Mouse (Mus musculus) layer of hippocampus, adult 8-10 months (tissue): ENCODE measurements around the gene Lancl1. TPM values are rescaled to one million over a fixed set of nuclear protein-coding genes. Genes with fewer than 3 reads are reported as not detected.

ENCODE experiments used
- DNase-seq, 2 experiments: peaks; one replicate each; pipeline ENCODE4 v3.0.0; 2022; ENCODE audit warnings: low spot score in 2 of 2
- total RNA-seq, 4 experiments: library from RNA; stranded (reverse); gene quantifications; 2 replicates each; pipeline ENCODE4 v1.2.4; 2022

Lancl1 gene
- total RNA-seq, 4 experiments from 2014 or later = 192 to 212 (median 195) TPM

DNA sequence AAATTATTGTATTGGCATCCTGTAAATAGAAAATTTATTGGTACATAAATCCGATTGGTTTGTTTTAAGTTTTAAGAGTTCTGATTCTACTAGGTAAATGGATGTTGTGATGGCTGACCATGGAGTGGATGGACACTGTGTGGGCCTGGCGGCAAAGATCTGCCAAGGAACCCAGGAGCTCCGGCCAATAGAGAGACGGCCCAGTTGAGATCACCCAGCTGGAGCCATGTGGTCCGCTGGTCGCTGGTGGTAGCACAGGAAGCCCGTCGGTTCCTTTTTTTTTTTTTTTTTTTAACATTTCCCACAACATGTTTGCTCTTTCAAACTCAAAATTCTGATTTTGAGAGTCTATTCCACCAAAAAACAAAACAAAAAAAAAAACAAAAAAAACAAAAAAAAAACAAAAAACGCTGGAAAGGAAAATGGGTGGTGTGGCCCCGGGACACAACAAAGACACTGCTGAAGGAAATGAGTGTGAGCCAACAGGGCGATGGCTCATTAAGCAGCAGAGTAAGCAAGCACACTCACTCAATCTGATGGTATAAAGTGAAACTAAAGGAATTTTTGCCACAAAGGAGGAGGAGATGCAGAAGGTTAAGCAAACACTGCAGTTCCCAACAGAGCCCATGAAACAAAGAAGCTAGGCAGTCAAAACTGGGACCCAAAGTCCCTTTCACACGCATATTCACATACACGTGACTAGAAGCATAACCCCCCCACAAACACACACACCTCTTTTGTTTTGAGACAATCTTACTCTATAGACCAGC, 21.4 kb downstream of the Lancl1 start:
- no peak for DNase-seq

DNA sequence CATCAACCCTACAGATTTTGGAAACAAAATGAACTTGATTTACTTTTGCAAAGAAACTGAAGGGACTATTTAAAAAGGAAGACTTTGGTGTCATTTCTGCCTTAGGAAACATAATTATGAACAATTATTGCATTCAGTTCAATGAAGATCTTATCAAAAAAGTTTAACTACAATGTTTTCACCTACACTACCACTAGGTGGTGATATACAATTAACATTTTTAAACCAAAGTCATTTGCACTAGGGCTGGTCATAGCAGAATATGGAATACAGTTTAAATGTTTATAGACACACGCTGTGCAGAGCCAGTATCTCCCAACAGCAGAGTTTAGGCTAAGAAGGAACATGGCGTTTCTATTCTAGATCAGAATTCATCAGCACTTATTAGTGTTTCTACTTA, 24.5 kb downstream of the Lancl1 start:
- no peak for DNase-seq

DNA sequence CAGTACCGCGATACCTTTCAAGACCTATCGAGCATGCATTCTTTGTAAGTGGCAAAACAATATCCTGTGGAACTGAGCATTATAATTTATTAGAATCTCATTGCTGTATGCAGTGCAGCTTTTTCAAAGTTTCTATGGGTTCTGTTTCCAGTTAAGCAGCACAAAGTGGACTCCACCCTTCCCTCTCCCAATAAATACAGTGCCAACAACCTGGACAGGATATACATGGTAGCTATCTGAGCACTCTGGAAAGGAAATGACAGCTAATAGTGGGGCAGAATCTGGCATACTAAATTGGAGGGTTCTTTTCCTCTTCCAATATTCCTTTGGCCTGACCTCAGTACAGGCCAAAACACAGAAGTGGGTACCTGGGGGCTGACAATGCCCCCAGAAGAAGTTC, 28.2 kb downstream of the Lancl1 start:
- DNase-seq = no peak

DNA sequence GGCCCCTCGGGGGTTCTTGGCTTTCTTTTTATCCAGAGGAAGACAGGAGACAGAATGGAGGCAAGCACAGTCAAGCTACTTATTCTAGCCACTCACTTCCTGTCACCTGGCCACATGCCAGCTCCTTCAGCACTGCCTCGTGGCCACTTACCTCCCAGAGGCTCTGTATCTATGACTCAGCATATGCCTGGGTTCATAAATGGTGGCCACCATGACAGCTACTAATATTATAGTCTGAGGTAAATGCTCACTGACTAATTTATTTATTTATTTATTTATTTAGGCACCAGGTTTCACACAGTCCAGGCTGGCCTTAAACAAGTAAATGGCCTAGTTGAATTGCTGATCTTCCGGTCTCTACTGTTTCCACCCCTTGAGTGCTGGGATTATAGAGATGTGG, 35.0 kb downstream of the Lancl1 start:
- no peak for DNase-seq

DNA sequence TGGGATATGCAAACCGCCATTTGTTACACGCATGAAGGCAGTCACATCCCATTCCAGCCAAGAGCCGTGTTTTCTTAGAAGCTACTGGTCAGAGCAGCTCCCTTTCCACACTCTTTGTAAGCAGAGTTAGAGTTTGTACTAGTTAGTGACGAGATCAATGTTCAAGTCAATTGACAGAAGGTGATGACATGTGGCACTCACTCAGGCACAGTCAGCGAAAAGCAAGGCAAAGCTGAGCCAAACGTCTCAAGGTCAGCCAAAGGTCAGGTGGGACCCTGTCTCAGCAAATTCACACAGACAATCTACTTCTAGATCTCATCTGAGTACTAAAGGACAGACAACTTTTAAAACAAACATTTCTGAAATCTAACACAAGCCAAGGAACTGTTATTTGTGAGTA, 36.4 kb downstream of the Lancl1 start:
- no peak for DNase-seq

DNA sequence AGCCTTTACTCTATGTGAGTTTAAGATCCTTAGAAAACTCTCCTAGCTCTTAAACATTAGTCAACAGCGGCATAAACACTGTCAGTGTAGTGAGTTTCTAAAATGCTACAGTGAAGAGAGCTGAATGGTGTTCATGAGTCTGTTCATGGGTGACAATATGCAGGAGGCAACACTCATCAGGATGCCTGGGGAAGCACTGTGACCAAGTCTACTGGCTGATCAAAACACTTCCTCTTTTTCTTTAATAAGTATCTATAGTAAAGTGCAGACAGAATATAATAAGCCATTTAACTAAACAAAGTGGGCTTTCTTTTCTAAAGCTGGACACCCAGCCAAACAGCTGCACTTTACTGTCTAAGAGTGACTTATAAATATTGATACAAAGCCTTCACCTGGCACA, 37.3 kb downstream of the Lancl1 start:
- no peak for DNase-seq

DNA sequence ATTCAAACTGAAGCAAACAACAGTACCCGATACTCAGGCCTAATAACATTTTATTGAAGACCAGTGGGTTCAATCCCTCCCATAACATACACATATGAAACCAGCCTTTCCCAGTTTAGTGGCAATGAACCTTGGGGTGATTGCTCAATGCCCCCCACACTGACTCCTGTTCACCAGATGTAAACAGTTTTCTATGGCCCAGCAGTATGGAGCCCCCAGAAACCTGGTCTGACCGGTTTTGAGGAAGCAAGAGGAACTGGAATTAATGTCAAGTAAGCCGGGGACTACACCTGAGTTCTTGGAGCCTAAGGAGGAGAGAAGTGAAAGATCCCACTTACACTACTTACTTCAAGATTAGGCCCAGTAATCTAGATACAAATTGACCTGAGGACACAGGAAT, 38.2 kb downstream of the Lancl1 start:
- no peak for DNase-seq

DNA sequence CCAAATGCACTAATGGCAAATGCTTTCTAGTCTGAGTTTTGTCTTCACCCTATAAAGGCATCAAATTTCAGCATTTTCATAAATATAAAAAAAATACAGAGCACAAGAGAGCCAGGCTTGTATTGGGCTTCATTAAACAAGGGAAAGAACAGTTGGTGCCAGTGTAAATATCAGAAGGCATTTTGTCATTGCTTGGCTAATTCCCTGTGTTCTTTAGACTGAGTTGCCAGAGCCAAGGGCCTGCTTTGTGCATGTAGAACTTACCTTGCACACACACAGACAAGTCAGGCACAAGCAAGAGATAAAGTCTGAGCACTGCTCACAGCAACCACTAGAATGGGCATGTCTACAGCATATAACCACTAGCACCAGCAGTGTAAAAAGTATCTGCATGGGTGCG, 40.1 kb downstream of the Lancl1 start:
- DNase-seq = peak in 1 of 2 experiments; percentile 19

DNA sequence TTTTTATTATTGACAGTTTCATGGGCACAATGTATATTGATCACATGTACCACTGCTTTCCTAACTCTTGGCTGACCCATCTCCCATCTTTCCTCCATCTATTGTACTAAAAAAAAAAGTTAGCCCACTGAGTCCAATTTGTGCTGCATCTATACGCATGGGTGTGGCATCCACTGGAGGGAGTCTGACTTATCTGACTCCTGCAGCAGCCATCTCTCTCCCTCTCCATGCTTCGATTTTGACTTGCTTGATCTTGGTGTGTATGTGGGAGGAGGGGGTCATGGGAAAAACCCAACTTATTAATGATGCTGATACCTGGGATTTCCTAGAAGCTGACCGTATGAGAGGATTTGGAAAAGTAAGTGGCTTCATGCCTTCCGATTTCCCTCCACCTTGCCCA, 40.5 kb downstream of the Lancl1 start:
- no peak for DNase-seq

DNA sequence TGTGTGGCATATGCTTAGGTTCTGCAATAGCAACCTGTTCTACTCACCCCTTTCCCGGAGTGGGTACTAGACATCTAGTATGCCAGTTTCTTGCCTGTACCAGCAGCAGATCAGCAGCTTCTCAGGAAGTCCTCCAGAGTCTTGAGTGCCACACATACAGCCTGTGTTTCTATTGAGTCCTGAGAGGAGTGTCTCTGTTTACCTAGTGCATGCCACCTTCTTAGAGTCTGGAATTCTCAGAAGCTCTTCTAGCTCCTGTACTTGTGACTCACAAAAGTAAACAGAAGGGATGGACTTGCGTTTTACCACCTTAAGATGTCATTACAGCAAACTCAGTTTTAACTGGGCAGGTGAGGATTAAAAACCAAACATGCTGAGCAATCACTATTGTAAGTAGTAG, 41.9 kb downstream of the Lancl1 start:
- DNase-seq = no peak

DNA sequence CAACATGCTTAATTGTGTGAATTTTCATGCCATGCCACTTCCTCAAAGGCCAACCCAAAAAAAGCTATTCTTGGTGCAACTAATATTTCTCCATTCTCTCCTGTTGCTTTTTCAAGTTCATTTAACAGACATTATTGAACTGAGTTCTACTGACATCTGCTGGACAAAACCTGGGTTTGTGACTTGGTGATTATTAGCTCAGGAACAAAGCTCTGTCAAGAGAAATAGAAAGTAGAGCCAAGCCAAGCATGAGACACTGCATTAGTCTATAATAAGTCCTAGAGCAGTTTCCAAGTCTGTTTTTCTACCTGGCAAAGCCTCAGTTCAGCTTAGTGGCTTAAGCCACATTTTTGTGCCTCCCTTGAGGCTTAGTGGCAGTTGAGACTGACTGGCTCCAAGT, 45.9 kb downstream of the Lancl1 start:
- DNase-seq = peak in 1 of 2 experiments; percentile 30

DNA sequence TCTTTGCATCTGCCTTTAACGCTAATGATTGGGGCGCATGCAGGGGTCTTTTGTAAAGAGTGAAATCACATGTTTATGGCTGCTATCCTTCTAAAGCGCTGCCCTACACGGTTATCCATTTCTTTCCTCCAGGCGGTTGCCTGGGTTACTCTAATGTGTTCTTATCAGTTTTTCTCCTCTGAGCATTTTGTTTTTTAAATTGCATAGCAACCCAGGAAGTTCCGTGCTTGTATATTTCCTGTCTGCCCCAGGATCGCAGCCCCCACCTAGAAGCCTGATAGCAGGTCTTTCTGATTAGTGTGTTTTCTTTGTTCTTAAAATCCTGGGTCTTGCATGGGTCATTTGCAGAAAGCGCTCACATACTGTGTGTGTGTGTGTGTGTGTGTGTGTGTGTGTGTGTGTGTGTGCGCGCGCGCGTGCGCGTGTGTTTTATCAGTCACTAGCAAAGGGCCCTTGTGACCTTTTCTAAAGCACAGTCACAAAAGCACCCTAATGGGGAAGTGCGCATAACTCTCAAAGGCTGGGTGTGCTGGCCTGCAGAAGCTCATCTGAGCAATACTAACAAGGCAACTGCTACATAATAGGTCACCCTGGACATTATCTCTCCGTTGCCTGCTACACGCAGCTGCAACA, 51.0 kb downstream of the Lancl1 start:
- DNase-seq = no peak

DNA sequence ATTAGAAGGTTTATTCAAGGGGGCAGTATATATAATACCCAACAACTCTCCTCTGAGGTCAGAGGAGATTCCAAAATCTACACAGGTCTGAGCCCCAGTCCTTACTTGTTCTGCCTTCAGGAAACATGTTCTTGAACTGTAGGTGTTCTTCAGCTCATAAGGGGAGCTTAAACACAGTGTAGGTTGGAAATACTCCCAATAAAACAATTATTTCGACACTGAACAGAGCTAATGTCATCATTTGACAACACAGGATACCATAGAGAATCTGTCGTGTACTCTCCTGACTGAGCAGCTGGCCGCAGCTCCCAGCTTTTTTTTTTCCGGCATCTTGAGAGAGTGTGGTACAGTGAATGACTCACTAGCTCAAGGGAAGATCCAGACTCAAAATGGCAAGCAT, 52.8 kb downstream of the Lancl1 start:
- no peak for DNase-seq

DNA sequence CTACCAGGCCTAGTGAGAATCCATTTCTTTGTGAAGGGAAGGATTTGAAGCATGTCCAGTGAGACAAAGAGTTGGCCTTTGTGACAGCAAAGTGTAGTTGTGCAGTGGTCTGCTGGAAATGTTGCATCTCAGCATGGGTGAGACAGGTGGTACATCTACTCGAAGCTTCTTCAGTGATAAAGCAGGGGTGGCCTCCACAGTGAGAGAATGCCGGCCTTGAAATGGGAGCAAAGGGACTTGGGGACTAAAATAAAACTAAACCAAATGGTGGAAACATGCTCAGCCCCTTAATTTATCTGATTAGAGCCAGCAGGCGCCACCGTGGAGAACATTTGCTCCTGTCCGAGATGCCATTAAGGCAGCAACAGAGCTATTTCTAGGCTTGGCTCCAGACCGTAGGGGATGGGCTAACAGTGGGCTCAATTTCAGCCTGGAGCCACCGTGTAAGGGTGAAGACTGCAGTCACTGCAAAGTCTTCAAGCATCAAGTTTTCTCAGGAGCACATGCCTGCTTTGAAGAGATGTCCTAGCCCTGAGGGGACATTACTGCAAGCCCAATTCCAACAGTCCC, 53.5 kb downstream of the Lancl1 start:
- DNase-seq = no peak

DNA sequence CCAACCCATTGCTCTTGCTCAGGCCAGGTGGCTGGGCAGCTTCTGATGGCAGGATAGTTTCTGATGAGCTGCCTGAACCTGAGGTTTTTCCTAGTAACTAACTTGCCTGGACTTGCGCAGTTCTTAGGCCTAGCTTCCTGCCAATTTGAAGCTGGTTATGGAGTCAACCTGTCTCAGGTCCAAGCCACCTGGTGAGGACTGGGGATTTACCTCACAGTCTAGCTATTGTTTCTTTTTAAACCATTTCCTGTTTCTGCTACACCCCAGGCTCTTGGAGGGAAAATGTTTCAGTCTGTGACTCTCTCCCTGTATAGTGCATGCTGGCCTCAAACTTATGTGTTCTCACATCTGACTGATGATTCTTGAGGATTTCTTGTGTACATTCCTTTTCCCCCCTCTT, 58.5 kb downstream of the Lancl1 start:
- no peak for DNase-seq

DNA sequence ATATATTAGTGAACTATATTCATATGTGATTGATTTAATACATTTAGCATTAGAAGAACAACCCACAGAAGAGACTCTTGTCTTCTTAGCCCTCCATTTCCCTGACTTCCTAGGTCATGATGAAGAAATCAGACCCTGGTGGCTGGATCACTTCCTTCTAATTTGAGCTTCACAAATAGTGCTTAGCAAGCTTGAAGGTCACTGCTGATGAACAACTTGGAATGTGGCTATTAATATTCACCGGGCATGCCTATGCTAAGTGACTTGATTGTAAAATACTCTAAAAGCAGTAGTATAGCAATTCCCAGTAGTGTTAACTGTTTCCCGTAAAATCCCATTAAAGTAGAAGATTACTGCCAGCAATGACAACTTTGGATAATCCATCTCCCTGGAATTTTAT, 63.2 kb downstream of the Lancl1 start:
- DNase-seq = no peak

DNA sequence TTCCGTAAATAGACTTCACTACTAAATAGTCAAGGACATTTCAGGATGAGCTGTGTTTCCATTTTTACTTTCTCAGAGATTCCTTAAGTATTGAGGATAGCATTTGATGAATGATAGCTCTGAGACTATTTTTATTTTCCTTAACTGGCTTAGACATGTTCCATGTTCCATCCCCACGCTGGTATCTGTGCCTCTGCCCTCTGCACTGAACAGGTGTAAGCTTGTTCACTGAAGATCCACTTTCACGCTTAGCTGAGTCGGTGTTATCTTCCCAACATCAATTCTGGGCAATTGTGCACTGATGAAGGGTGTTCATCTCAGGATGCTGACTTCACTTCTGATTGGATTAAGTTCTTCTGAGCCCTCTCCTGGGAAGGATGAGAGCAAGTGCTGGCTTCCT, 73.8 kb downstream of the Lancl1 start:
- DNase-seq = no peak

DNA sequence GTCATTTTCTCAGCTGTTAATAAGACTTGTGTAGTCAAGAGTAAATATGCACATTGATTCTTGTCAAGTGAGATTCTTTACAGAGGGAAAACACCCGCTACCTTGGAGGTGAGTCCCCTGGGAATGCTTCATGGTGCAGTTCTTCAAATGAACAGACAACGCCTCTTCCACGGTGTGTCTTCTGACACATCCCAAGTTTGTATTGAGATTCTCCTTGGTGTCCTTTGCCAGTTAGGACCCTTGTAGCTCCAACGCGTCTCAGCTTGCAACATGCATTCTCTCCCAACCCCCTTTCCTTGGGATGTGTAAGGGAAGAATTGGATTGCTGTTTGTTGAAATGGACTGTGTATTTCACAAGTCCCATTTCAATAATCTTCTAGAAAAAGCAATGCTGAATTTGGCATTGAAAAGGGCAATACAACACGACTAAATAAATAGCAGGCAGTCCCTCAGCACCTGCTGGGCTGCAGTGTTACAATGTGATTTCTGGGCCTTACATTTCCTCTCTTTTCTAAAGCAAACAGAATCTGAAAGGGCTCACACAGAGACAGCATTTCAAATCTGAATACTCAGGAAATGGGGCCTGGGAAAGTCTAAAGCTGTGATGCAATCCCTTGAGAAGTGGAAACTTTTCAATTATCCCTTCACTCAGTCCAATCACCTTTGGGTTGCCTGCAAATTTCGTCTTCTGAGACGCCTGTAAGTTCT, 78.0 kb downstream of the Lancl1 start:
- DNase-seq = no peak

DNA sequence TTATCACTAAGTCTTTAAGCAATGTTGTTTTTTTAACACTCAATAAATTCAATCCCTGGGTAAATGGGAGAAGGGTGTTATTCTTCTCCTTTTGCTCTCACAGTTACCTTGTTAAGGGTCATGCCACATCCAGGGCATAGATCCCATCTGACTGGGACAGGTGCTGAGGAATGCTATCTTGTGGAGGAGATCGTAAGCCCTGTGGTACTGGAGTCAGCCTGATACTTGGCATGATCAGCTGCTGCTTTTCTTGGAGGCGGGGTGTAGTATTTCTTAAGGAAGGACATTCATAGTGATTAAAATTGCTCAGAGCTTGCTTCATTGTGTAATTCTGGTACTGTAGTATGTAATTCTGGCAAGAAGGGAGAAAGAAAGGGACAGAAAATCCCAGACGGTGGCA, 81.3 kb downstream of the Lancl1 start:
- no peak for DNase-seq

DNA sequence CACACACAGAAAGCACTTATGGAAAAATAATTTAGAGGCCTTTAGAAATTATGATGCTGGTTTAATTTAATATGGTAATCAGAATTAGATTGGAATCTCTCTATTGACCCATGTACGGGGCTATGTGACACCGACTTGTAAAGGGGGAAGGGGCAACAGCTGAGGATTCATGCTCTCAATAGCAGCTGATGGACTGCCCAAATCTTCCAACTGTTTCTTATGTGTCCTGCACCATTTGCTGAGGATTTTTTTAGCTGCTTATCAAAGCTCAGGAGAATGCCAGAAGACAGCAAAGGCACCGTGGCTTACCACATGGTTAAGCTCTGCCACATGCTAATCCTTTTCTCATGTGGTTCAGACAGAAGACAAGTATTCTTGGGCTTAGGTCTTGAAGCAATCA, 87.6 kb downstream of the Lancl1 start:
- no peak for DNase-seq
